Mouse (Mus musculus) kidney, embryonic 15.5 days (tissue): ENCODE measurements around the gene Thop1. TPM values are rescaled to one million over a fixed set of nuclear protein-coding genes. Genes with fewer than 3 reads are reported as not detected.
"Not testable (repeated sequence)": the region's sequence is repeated elsewhere in the genome, so short reads cannot be mapped to it uniquely, and the experiment has no call there.

Source experiments
- ATAC-seq: fragments of 200-750 bp; cut with Nextera tagmentation; replicated peaks from 2 replicates; pipeline ENCODE4 v1.8.0; 2017; ENCODE audit warnings: moderate TSS enrichment; ENCODE audit not compliant: low FRiP score
- H3K27ac ChIP-seq: fragments of 300-500 bp; sonication (generic); 2 replicates; pipeline ENCODE4 v1.5.1; 2015; ENCODE audit warnings: mild to moderate bottlenecking, inconsistent platforms
- H3K27me3 ChIP-seq: fragments of 300-500 bp; sonication (generic); 2 replicates; pipeline ENCODE4 v1.6.1; 2015; ENCODE audit warnings: inconsistent platforms
- H3K36me3 ChIP-seq: fragments of 300-500 bp; sonication (generic); 2 replicates; pipeline ENCODE4 v1.6.1; 2015; ENCODE audit warnings: inconsistent platforms
- H3K4me1 ChIP-seq: fragments of 300-500 bp; sonication (generic); 2 replicates; pipeline ENCODE4 v1.6.1; 2015; ENCODE audit warnings: inconsistent platforms
- H3K4me2 ChIP-seq: fragments of 300-500 bp; sonication (generic); 2 replicates; pipeline ENCODE4 v1.6.1; 2015; ENCODE audit warnings: moderate library complexity, mild to moderate bottlenecking, inconsistent platforms
- H3K4me3 ChIP-seq: fragments of 300-500 bp; sonication (generic); replicated peaks from 2 replicates; pipeline ENCODE4 v1.5.1; 2015; ENCODE audit warnings: mild to moderate bottlenecking, inconsistent platforms
- H3K9ac ChIP-seq: fragments of 300-500 bp; sonication (generic); 2 replicates; pipeline ENCODE4 v1.6.1; 2015; ENCODE audit warnings: mild to moderate bottlenecking, inconsistent platforms
- H3K9me3 ChIP-seq: fragments of 300-500 bp; sonication (generic); replicated peaks from 2 replicates; pipeline ENCODE4 v1.6.1; 2016; ENCODE audit warnings: inconsistent platforms
- WGBS: fragments of 180-500 bp; shearing (Covaris S2); methylation state at CpG from one replicate; pipeline ENCODE4 v1.1.7; 2015; ENCODE audit warnings: mixed read lengths; 5-methylcytosine and 5-hydroxymethylcytosine counted together
- polyA plus RNA-seq: library from polyadenylated mRNA; unstranded; fragments of >200 nt; fragmentation: Nextera tagmentation; extraction: Ambion mirVana; gene quantifications from 2 replicates; pipeline ENCODE4 v1.2.1, GENCODE M21; 2015

Gene Thop1
- polyA plus RNA-seq, 1 experiment from 2014 or later: 67.4 TPM

DNA sequence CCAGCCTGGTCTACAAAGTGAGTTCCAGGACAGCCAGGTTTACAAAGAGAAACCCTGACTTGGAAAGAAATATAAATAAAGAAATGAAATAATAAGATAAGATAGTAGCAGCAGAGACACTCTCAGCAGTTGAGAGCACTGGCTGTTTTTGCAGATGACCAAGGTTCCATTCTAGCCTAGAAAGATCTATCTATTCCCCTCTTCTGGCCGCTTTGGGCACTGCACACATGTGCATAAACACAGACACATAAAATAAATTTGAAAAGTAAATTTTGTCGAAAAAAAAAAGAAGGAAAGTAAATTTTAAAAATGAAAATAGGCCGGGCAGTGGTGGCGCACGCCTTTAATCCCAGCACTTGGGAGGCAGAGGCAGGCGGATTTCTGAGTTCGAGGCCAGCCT is 33.6 kb upstream of the Thop1 start:
- Histone ChIP-seq H3K36me3 (peaks cover 16% of the 10 kb centered on the region), H3K27ac (no peak overlapping the region), H3K4me3 (no peak overlapping the region), H3K9ac (no peak overlapping the region), H3K4me1 (peaks cover 5% of the 10 kb centered on the region; the same call in 1 of the 2 replicates), H3K9me3 (no peaks in the 10 kb centered on the region), H3K27me3 (no peaks in the 10 kb centered on the region), H3K4me2 (peak overlapping the region; percentile 72; the same call in 1 of the 2 replicates)
- WGBS: 79% methylated on average over 7 of the region's 7 CpGs
- no peak for ATAC-seq

GRCm38 (mm10) chr10:81036988-81037580 is 32.8 kb upstream of the Thop1 start, which contains the start of gene Slc39a3:
TSS of gene Slc39a3 (minus strand) at chr10:81037426.
- H3K9ac ChIP-seq: peak within 1 kb of the TSS; percentile 69
- no peaks in the 10 kb centered on the region for H3K27me3 ChIP-seq
- H3K27ac ChIP-seq: peak within 1 kb of the TSS; percentile 66; the same call in 1 of the 2 replicates
- WGBS: 1% methylated on average over 35 of the region's 35 CpGs
- peaks cover 6% of the 10 kb centered on the region; the same call in 1 of the 2 replicates for H3K4me1 ChIP-seq
- ATAC-seq: peak; percentile 99
- H3K4me2 ChIP-seq: peak within 1 kb of the TSS; percentile 72
- H3K4me3 ChIP-seq: peak within 1 kb of the TSS; percentile 83
- no peaks in the 10 kb centered on the region for H3K9me3 ChIP-seq
- peaks cover 12% of the 10 kb centered on the region; the same call in 1 of the 2 replicates for H3K36me3 ChIP-seq

DNA sequence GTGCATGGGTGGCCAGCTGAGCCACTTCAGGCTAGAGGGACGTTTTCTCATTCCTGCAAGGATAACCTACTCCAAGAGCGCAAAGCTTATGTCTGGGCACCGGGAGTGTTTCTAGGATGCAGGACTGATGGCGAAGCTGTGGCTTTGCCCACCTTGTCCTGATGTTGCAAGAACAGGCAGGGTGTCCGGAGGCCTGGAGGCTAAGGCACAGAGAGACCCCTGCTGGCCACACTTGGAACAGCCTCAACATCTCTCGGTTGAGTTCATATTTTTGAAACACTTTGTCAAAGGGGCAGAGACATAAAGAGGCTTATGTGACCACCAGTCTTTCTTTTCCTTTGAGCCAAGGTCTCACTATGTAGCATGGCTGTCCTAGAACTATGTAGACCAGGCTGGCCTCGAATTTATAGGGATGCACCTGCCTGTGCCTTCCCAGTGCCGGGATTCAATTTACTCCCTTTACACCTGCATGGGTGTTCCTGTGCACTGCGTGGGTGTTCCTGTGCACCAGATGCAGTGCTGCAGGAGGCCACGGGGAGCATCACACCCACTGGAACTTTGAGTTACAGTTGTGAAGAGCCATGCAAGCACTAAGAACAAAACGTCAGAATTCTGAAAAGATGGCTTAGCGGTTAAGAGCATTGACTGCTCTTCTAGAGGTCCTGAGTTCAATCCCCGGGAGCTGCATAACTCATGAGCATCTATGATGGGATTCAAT is 28.2 kb upstream of the Thop1 start:
- H3K9me3 ChIP-seq: no peaks in the 10 kb centered on the region
- no peak for ATAC-seq
- H3K36me3 ChIP-seq: peaks cover 43% of the 10 kb centered on the region
- H3K4me1 ChIP-seq: peaks cover 6% of the 10 kb centered on the region; the same call in 1 of the 2 replicates
- no peaks in the 10 kb centered on the region for H3K27me3 ChIP-seq
- H3K4me2 ChIP-seq: no peak overlapping the region
- WGBS: 33% methylated on average over 13 of the region's 13 CpGs
- no peak overlapping the region for H3K4me3 ChIP-seq
- no peak overlapping the region for H3K9ac ChIP-seq
- H3K27ac ChIP-seq: no peak overlapping the region

DNA sequence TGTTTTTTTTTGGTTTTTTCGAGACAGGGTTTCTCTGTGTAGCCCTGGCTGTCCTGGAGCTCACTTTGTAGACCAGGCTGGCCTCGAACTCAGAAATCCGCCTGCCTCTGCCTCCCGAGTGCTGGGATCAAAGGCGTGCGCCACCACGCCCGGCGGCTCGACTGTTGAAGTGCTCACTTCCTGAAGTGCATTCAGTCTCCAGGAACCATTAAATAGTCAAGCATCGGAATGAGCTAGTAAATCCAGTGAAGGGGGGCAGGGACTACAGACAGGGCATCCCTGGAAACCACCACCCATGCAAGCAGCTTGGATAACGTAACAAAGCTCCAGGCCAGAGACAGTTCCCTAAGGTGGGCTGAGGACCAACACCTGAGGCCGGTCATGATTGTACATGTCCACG is 24.6 kb upstream of the Thop1 start:
- H3K4me3 ChIP-seq: not testable (repeated sequence)

DNA sequence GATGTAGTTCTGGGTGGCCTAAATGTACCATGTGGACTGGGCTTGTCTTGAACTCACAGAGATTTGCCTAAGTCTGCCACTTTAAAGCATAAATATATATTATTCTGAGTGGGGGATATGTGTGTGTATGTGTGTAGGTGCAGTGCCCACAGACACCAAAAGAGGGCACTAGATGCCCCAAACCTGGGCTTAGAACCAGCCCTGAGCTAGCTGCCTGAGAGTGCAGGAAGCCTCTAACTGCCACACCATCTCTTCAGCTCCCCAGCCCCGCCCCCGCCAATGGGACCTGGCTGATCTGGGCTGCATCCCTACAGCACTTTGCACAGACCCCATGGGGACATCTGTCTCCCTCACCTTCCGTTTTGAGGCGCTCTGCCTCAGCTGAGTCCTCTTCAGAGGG is 19.2 kb upstream of the Thop1 start:
- Histone ChIP-seq H3K4me1 (no peaks in the 10 kb centered on the region), H3K36me3 (peaks cover 83% of the 10 kb centered on the region), H3K27ac (no peak overlapping the region), H3K9ac (no peak overlapping the region), H3K4me2 (no peak overlapping the region), H3K27me3 (no peaks in the 10 kb centered on the region), H3K4me3 (no peak overlapping the region), H3K9me3 (no peaks in the 10 kb centered on the region)
- ATAC-seq: no peak
- WGBS: 91% methylated on average over 4 of the region's 4 CpGs

More for the DNA sequence above, 24.6 kb upstream of the Thop1 start:
- H3K27ac ChIP-seq, ATAC-seq, H3K4me2 ChIP-seq, H3K9ac ChIP-seq, H3K9me3 ChIP-seq, H3K27me3 ChIP-seq, H3K4me1 ChIP-seq: not testable (repeated sequence)
- peaks cover 79% of the 10 kb centered on the region for H3K36me3 ChIP-seq
- 91% methylated on average over 14 of the region's 14 CpGs for WGBS

GRCm38 (mm10) chr10:81051133-81051532 is 18.7 kb upstream of the Thop1 start:
- no peak overlapping the region for H3K4me3 ChIP-seq
- H3K4me1 ChIP-seq: no peaks in the 10 kb centered on the region
- ATAC-seq: no peak
- H3K9ac ChIP-seq: no peak overlapping the region
- no peaks in the 10 kb centered on the region for H3K9me3 ChIP-seq
- H3K27ac ChIP-seq: no peak overlapping the region
- peaks cover 78% of the 10 kb centered on the region for H3K36me3 ChIP-seq
- H3K4me2 ChIP-seq: no peak overlapping the region
- WGBS: 95% methylated on average over 6 of the region's 6 CpGs
- no peaks in the 10 kb centered on the region for H3K27me3 ChIP-seq

GRCm38 (mm10) chr10:81052577-81052976 is 17.3 kb upstream of the Thop1 start:
- no peak overlapping the region for H3K4me3 ChIP-seq
- H3K9me3 ChIP-seq: no peaks in the 10 kb centered on the region
- H3K4me2 ChIP-seq: no peak overlapping the region
- WGBS: 89% methylated on average over 5 of the region's 5 CpGs
- no peak overlapping the region for H3K9ac ChIP-seq
- H3K27me3 ChIP-seq: no peaks in the 10 kb centered on the region
- peaks cover 68% of the 10 kb centered on the region for H3K36me3 ChIP-seq
- peaks cover 11% of the 10 kb centered on the region for H3K4me1 ChIP-seq
- no peak for ATAC-seq
- no peak overlapping the region for H3K27ac ChIP-seq

- 83% methylated on average over 6 of the region's 6 CpGs for WGBS
- no peak for ATAC-seq
Observed at GRCm38 (mm10) chr10:81055169-81055568, 14.7 kb upstream of the Thop1 start.

DNA sequence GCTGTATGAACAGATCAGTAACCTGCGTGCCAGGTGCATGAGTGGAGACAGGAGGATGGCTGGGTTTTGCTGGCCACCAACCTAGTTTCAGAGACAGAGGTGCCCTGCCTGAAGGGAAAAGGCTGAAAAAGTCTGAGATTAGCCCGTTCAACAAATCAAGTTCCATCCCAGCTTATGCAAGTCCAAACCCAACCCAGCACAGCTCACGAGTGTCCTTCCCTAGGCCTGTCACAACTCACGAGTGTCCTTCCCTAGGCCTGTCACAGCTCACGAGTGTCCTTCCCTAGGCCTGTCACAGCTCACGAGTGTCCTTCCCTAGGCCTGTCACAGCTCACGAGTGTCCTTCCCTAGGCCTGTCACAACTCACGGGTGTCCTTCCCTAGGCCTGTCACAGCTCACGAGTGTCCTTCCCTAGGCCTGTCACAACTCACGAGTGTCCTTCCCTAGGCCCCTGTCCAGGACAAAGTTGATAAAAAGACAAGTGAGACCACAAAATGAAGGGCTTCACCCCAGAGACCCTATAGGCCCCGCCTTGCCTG is 14.0 kb upstream of the Thop1 start:
- H3K4me1 ChIP-seq: peaks cover 32% of the 10 kb centered on the region
- H3K27ac ChIP-seq, H3K9me3 ChIP-seq, H3K9ac ChIP-seq, H3K27me3 ChIP-seq, ATAC-seq, H3K4me2 ChIP-seq, H3K4me3 ChIP-seq: not testable (repeated sequence)
- 84% methylated on average over 11 of the region's 11 CpGs for WGBS
- peaks cover 39% of the 10 kb centered on the region for H3K36me3 ChIP-seq

More at GRCm38 (mm10) chr10:81055169-81055568, 14.7 kb upstream of the Thop1 start:
- Histone ChIP-seq H3K27me3 (no peaks in the 10 kb centered on the region), H3K27ac (no peak overlapping the region), H3K9ac (no peak overlapping the region), H3K36me3 (peaks cover 46% of the 10 kb centered on the region), H3K4me1 (peaks cover 32% of the 10 kb centered on the region), H3K9me3 (no peaks in the 10 kb centered on the region), H3K4me2 (no peak overlapping the region), H3K4me3 (no peak overlapping the region)

DNA sequence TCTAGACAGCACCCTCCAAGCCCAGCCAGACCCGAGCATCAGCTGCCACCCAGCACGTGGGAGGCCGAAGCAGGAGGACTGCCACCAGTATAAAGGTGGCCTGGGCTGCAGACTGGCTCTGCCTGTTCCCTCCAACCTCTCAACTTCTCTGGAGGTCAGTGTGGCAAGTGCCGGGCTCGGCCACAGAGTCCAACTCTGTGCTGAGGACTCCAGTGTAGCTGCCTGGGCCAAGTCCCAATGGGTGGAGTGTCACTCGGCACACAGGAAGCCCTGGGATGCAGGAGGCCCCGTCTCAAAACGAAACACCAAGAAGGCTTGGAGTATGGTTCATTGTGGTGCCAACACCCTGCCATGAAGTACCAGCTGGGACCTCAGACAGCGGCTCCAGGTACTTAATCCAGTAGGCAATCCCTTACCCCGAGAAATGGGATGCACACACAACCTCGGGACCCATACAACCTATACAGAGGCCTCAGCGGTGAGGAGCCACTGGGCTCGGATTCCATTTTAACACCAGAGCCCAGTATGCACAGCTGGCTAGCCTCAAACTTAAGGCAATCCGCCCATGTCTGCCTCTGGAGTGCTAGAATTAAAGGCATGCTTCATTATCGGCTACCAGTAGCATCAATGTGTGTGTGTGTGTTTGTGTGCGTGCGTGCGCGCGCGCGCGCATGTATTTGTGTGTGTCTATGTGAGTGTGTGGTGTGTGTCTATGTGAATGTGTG is 12.3 kb upstream of the Thop1 start:
- 91% methylated on average over 23 of the region's 23 CpGs for WGBS
- Histone ChIP-seq H3K27ac (no peak overlapping the region), H3K9ac (0 out of 2 replicates have a peak overlapping the region, but pooled peaks have one; percentile 1), H3K4me1 (peaks cover 32% of the 10 kb centered on the region), H3K36me3 (peaks cover 22% of the 10 kb centered on the region), H3K4me3 (no peak overlapping the region), H3K9me3 (no peaks in the 10 kb centered on the region), H3K4me2 (no peak overlapping the region), H3K27me3 (no peaks in the 10 kb centered on the region)
- no peak for ATAC-seq

DNA sequence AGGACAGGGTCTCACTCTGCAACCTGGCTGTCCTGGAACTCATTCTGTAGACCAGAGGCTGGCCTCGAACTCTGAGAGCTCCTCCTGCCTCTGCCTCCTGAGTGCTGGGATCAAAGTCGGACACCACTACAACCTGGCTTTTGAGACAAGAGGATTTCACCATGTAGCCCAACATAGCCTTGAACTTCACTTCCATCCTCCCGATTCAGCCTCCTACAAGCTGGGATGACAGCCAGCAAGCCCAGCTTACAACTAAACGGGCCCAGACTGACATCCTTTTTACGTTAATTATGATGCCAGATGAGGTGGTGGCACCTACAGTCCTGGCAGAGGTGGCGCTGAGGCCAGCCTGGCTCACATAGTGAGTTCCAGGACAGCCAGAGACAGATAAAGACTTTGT is 10.9 kb upstream of the Thop1 start:
- Histone ChIP-seq H3K36me3 (peaks cover 19% of the 10 kb centered on the region; the same call in 1 of the 2 replicates), H3K9me3 (no peaks in the 10 kb centered on the region), H3K27me3 (no peaks in the 10 kb centered on the region), H3K9ac (peak overlapping the region; percentile 74; the same call in 1 of the 2 replicates), H3K4me1 (peaks cover 32% of the 10 kb centered on the region), H3K27ac (no peak overlapping the region), H3K4me2 (peak overlapping the region; percentile 86), H3K4me3 (peak overlapping the region; percentile 69)
- 86% methylated on average over 6 of the region's 6 CpGs for WGBS
- no peak for ATAC-seq
